Mouse (Mus musculus) cortical plate, adult 2 months (tissue): ENCODE data around the gene Lrrn1. TPM values are rescaled to one million over a fixed set of nuclear protein-coding genes. Genes with fewer than 3 reads are reported as not detected.

Source experiments
- H3K27ac ChIP-seq: fragments of 200-500 bp; 2 replicates; pipeline ENCODE4 v1.5.1; 2012; ENCODE audit warnings: low read length, control low read depth, inconsistent platforms; ENCODE audit not compliant: insufficient read depth
- H3K4me1 ChIP-seq: fragments of 200-500 bp; 2 replicates; pipeline ENCODE4 v1.6.1; 2011; ENCODE audit warnings: low read length; ENCODE audit not compliant: control insufficient read depth, insufficient read depth
- H3K4me3 ChIP-seq: fragments of 200-500 bp; 2 replicates; pipeline ENCODE4 v1.5.1; 2011; ENCODE audit warnings: mild to moderate bottlenecking, low read length, control low read depth; ENCODE audit not compliant: insufficient read depth
- CTCF ChIP-seq: fragments of 200-500 bp; IDR thresholded peaks from 2 replicates; pipeline ENCODE4 v1.5.1; 2011; ENCODE audit warnings: mild to moderate bottlenecking, control low read depth, low read length; ENCODE audit not compliant: insufficient read depth; ENCODE audit errors: extremely low read depth
- POLR2A ChIP-seq: fragments of 200-500 bp; IDR thresholded peaks from 2 replicates; pipeline ENCODE4 v1.6.1; 2011; ENCODE audit warnings: mild to moderate bottlenecking, low read length, control low read depth; ENCODE audit not compliant: insufficient read depth; ENCODE audit errors: extremely low read depth
- polyA plus RNA-seq: library from polyadenylated mRNA; depleted of rRNA; stranded (reverse); fragments of >200 nt; gene quantifications from 2 replicates; pipeline ENCODE4 v1.2.3, GENCODE M21; 2012; rRNA removed

The Lrrn1 gene
- 38.7 and 43.2 TPM in 2 replicates for polyA plus RNA-seq

GRCm38 (mm10) chr6:107528877-107529864 lies at the start of gene Lrrn1:
Gene Lrrn1 (plus strand): TSS chr6:107529768.
- TF ChIP-seq POLR2A (peak; percentile 87), CTCF (no peak)
- peak within 1 kb of the TSS; percentile 94 for H3K27ac ChIP-seq
- peak within 1 kb of the TSS; percentile 94 for H3K4me3 ChIP-seq
- H3K4me1 ChIP-seq: peaks cover 4% of the 10 kb centered on the region; the same call in 1 of the 2 replicates

GRCm38 (mm10) chr6:107494491-107494890 lies 35.1 kb upstream of the Lrrn1 start:
- TF ChIP-seq CTCF: no peak
- no peak for TF ChIP-seq POLR2A
- Histone ChIP-seq H3K4me1 (no peaks in the 10 kb centered on the region), H3K27ac (no peak overlapping the region), H3K4me3 (no peak overlapping the region)

GRCm38 (mm10) chr6:107495830-107496229 lies 33.7 kb upstream of the Lrrn1 start:
- no peak overlapping the region for H3K27ac ChIP-seq
- no peak for TF ChIP-seq CTCF
- TF ChIP-seq POLR2A: no peak
- no peaks in the 10 kb centered on the region for H3K4me1 ChIP-seq
- H3K4me3 ChIP-seq: no peak overlapping the region

GRCm38 (mm10) chr6:107513716-107514115 lies 15.9 kb upstream of the Lrrn1 start:
- no peaks in the 10 kb centered on the region for H3K4me1 ChIP-seq
- H3K4me3 ChIP-seq: no peak overlapping the region
- no peak overlapping the region for H3K27ac ChIP-seq
- no peak for TF ChIP-seq CTCF
- no peak for TF ChIP-seq POLR2A

GRCm38 (mm10) chr6:107523953-107524352 lies 5.6 kb upstream of the Lrrn1 start:
- TF ChIP-seq CTCF (no peak), POLR2A (no peak)
- no peak overlapping the region for H3K27ac ChIP-seq
- no peak overlapping the region for H3K4me3 ChIP-seq

GRCm38 (mm10) chr6:107529911-107530431 lies 403 bp downstream of the Lrrn1 start:
- TF ChIP-seq POLR2A (no peak), CTCF (no peak)
- H3K4me1 ChIP-seq: peaks cover 4% of the 10 kb centered on the region; the same call in 1 of the 2 replicates
- H3K27ac ChIP-seq: peak overlapping the region; percentile 94
- H3K4me3 ChIP-seq: peak overlapping the region; percentile 94

More at GRCm38 (mm10) chr6:107523953-107524352, 5.6 kb upstream of the Lrrn1 start:
- no peaks in the 10 kb centered on the region for H3K4me1 ChIP-seq

- Histone ChIP-seq H3K4me1 (peaks cover 4% of the 10 kb centered on the region; the same call in 1 of the 2 replicates), H3K4me3 (peak overlapping the region; percentile 94), H3K27ac (peak overlapping the region; percentile 94)
- TF ChIP-seq CTCF (no peak), POLR2A (no peak)
These were observed 1.2 kb downstream of the Lrrn1 start for GRCm38 (mm10) chr6:107530621-107531285.

GRCm38 (mm10) chr6:107531526-107532080 lies 2.0 kb downstream of the Lrrn1 start:
- TF ChIP-seq CTCF: no peak
- Histone ChIP-seq H3K4me3 (peak overlapping the region; percentile 94), H3K27ac (no peak overlapping the region), H3K4me1 (peaks cover 4% of the 10 kb centered on the region; the same call in 1 of the 2 replicates)

GRCm38 (mm10) chr6:107534533-107534932 lies 5.0 kb downstream of the Lrrn1 start:
- peaks cover 5% of the 10 kb centered on the region; the same call in 1 of the 2 replicates for H3K4me1 ChIP-seq
- no peak overlapping the region for H3K4me3 ChIP-seq
- TF ChIP-seq POLR2A (no peak), CTCF (no peak)
- H3K27ac ChIP-seq: no peak overlapping the region
